In genomic region chr4:148856216-148856615, GRCm38 (mm10) we compare ENCODE assay signal across 23 mouse cellular contexts. TPM values are rescaled to one million over a fixed set of nuclear protein-coding genes. Genes with fewer than 3 reads are reported as not detected.
DNase-seq lines count a peak whose midpoint lies in the region; ATAC-seq lines count a peak whose summit lies in the region.
"Had no signal": no experiment of that assay in that cellular context is flagged by ENCODE, and none has a peak within 500 bp of the region (broad histone marks: within the 10 kb centered on the region; RNA-seq: fewer than 3 reads in every experiment).

No protein-coding gene starts in this region.

- H3K27me3 ChIP-seq in forebrain, embryonic 14.5 days (replicated peaks; ENCODE audit: control insufficient read depth, insufficient read depth, low read length), result no peaks in the 10 kb centered on the region
- H3K27me3 ChIP-seq in forebrain, embryonic 10.5 days (ENCODE audit: poor library complexity, severe bottlenecking), result peaks cover 93% of the 10 kb centered on the region
- H3K27me3 ChIP-seq in heart, embryonic 14.5 days (ENCODE audit: control insufficient read depth, insufficient read depth, low read length), result peaks cover 3% of the 10 kb centered on the region; the same call in 1 of the 2 replicates
- H3K27me3 ChIP-seq in midbrain, embryonic 13.5 days, result peaks cover 67% of the 10 kb centered on the region
- H3K27me3 ChIP-seq in midbrain, embryonic 14.5 days (ENCODE audit: control insufficient read depth, insufficient read depth, low read length), result peaks cover 32% of the 10 kb centered on the region
- peaks cover 88% of the 10 kb centered on the region for H3K27me3 ChIP-seq in limb, embryonic 10.5 days (ENCODE audit: low read depth, poor library complexity, severe bottlenecking)

- H3K4me3 ChIP-seq in forebrain, embryonic 14.5 days (ENCODE audit: low read depth, low read length), result no peak overlapping the region
- no peak overlapping the region for H3K4me3 ChIP-seq in forebrain, embryonic 10.5 days
- no peak overlapping the region for H3K4me3 ChIP-seq in heart, embryonic 14.5 days (ENCODE audit: control insufficient read depth in 1 of 2, insufficient read depth in 1 of 2, low read depth in 1 of 2, low read length in 2 of 2)
- no peak overlapping the region for H3K4me3 ChIP-seq in midbrain, embryonic 13.5 days (replicated peaks)
- no peak overlapping the region for H3K4me3 ChIP-seq in midbrain, embryonic 14.5 days (replicated peaks; ENCODE audit: low read depth, low read length)
- H3K4me3 ChIP-seq in limb, embryonic 10.5 days, result no peak overlapping the region
- H3K4me3 ChIP-seq: erythroblast, embryonic 14.5 days; limb, embryonic 12.5 days; liver, embryonic 15.5 days had no signal

- H3K27ac ChIP-seq in forebrain, embryonic 14.5 days (ENCODE audit: low read depth, low read length), result peak overlapping the region; percentile 63
- no peak overlapping the region for H3K27ac ChIP-seq in forebrain, embryonic 10.5 days
- H3K27ac ChIP-seq in heart, embryonic 14.5 days (replicated peaks in 1 of 2; ENCODE audit: control insufficient read depth in 1 of 2, insufficient read depth in 1 of 2, low read depth in 2 of 2, low read length in 2 of 2), result peak overlapping the region; percentile 61 to 62; a peak in 3 of 4 replicates
- 0 out of 2 replicates have a peak overlapping the region, but pooled peaks have one; percentile 17 for H3K27ac ChIP-seq in midbrain, embryonic 13.5 days
- H3K27ac ChIP-seq in midbrain, embryonic 14.5 days (replicated peaks; ENCODE audit: low read depth, low read length), result no peak overlapping the region
- H3K27ac ChIP-seq in limb, embryonic 10.5 days, result 0 out of 2 replicates have a peak overlapping the region, but pooled peaks have one; percentile 11
- H3K27ac ChIP-seq: hindbrain, embryonic 14.5 days; limb, embryonic 12.5 days; liver, embryonic 15.5 days had no signal

- peaks cover 40% of the 10 kb centered on the region for H3K4me1 ChIP-seq in forebrain, embryonic 14.5 days (ENCODE audit: control insufficient read depth, insufficient read depth, low read length)
- H3K4me1 ChIP-seq in forebrain, embryonic 10.5 days, result peaks cover 94% of the 10 kb centered on the region
- peaks cover 54 to 71% of the 10 kb centered on the region in 2 experiments for H3K4me1 ChIP-seq in heart, embryonic 14.5 days (ENCODE audit: control insufficient read depth in 2 of 2, insufficient read depth in 2 of 2, low read length in 2 of 2)
- peaks cover 74% of the 10 kb centered on the region for H3K4me1 ChIP-seq in midbrain, embryonic 13.5 days (replicated peaks)
- H3K4me1 ChIP-seq in midbrain, embryonic 14.5 days (ENCODE audit: control insufficient read depth, insufficient read depth, low read length), result peaks cover 33% of the 10 kb centered on the region
- peaks cover 74% of the 10 kb centered on the region for H3K4me1 ChIP-seq in limb, embryonic 10.5 days
- H3K4me1 ChIP-seq: liver, embryonic 15.5 days had no signal

- no peaks in the 10 kb centered on the region for H3K36me3 ChIP-seq in forebrain, embryonic 14.5 days (ENCODE audit: control insufficient read depth, insufficient read depth, low read length)
- no peaks in the 10 kb centered on the region for H3K36me3 ChIP-seq in forebrain, embryonic 10.5 days (replicated peaks)
- H3K36me3 ChIP-seq in heart, embryonic 14.5 days (ENCODE audit: control insufficient read depth, insufficient read depth, low read length), result no peaks in the 10 kb centered on the region
- H3K36me3 ChIP-seq in midbrain, embryonic 13.5 days, result no peaks in the 10 kb centered on the region
- no peaks in the 10 kb centered on the region for H3K36me3 ChIP-seq in midbrain, embryonic 14.5 days (ENCODE audit: control insufficient read depth, insufficient read depth, low read length)
- no peaks in the 10 kb centered on the region for H3K36me3 ChIP-seq in limb, embryonic 10.5 days
- H3K36me3 ChIP-seq: limb, embryonic 12.5 days; liver, embryonic 15.5 days had no signal

- 58% methylated on average over 4 of the region's 4 CpGs for WGBS in forebrain, embryonic 14.5 days
- 83% methylated on average over 4 of the region's 4 CpGs for WGBS in forebrain, embryonic 10.5 days
- 74% methylated on average over 4 of the region's 4 CpGs for WGBS in heart, embryonic 14.5 days
- 71% methylated on average over 4 of the region's 4 CpGs for WGBS in midbrain, embryonic 13.5 days
- 71% methylated on average over 4 of the region's 4 CpGs for WGBS in midbrain, embryonic 14.5 days
- 82% methylated on average over 4 of the region's 4 CpGs for WGBS in limb, embryonic 10.5 days

- no peak overlapping the region for H3K4me2 ChIP-seq in forebrain, embryonic 14.5 days (ENCODE audit: low read length)
- no peak overlapping the region for H3K4me2 ChIP-seq in heart, embryonic 14.5 days (ENCODE audit: low read length)
- H3K4me2 ChIP-seq in midbrain, embryonic 13.5 days (replicated peaks), result no peak overlapping the region
- no peak overlapping the region for H3K4me2 ChIP-seq in midbrain, embryonic 14.5 days (ENCODE audit: low read length)
- H3K4me2 ChIP-seq: hindbrain, embryonic 14.5 days; limb, embryonic 12.5 days; liver, embryonic 15.5 days; lung, embryonic 14.5 days had no signal

- DNase-seq in forebrain, embryonic 14.5 days (ENCODE audit: low spot score), result peak; percentile 72
- no peak for DNase-seq in forebrain, embryonic 10.5 days (ENCODE audit: extremely low spot score, low spot score)
- no peak for DNase-seq in heart, adult 11 months
- no peak for DNase-seq in midbrain, embryonic 14.5 days
- no peak for DNase-seq in limb, embryonic 10.5 days (ENCODE audit: low spot score)
- DNase-seq in adrenal gland, adult 2 months, result no peak
- DNase-seq: adrenal gland, postnatal 25 days; cerebellum, adult 18-20 months; cerebellum, postnatal 10 days; gastrocnemius, postnatal 25 days; kidney, postnatal 14 days; layer of hippocampus, adult 9-11 months; lung, embryonic 14.5 days; lung, postnatal 14 days; retina, postnatal 1 day; right cerebral cortex, postnatal 14 days had no signal

- no peaks in the 10 kb centered on the region for H3K9me3 ChIP-seq in forebrain, embryonic 14.5 days (replicated peaks; ENCODE audit: control insufficient read depth, low read length)
- no peaks in the 10 kb centered on the region for H3K9me3 ChIP-seq in forebrain, embryonic 10.5 days
- no peaks in the 10 kb centered on the region for H3K9me3 ChIP-seq in heart, embryonic 14.5 days (ENCODE audit: control insufficient read depth, low read length)
- no peaks in the 10 kb centered on the region for H3K9me3 ChIP-seq in midbrain, embryonic 13.5 days
- H3K9me3 ChIP-seq in midbrain, embryonic 14.5 days (ENCODE audit: control insufficient read depth, low read length), result no peaks in the 10 kb centered on the region
- no peaks in the 10 kb centered on the region for H3K9me3 ChIP-seq in limb, embryonic 10.5 days (replicated peaks)
- H3K9me3 ChIP-seq: limb, embryonic 12.5 days; liver, embryonic 15.5 days had no signal

- no peak for ATAC-seq in forebrain, embryonic 14.5 days
- ATAC-seq in heart, embryonic 14.5 days (ENCODE audit: insufficient number of reproducible peaks, insufficient read depth, low FRiP score, low read depth), result no peak
- no peak for ATAC-seq in midbrain, embryonic 13.5 days
- ATAC-seq in midbrain, embryonic 14.5 days (ENCODE audit: low FRiP score, low TSS enrichment), result no peak
- ATAC-seq: inflammation-experienced regulatory T-cells, adult 6 months had no signal

- H3K9ac ChIP-seq in forebrain, embryonic 14.5 days (ENCODE audit: low read length), result no peak overlapping the region
- peak overlapping the region; percentile 3 for H3K9ac ChIP-seq in heart, embryonic 14.5 days (ENCODE audit: low read length)
- no peak overlapping the region for H3K9ac ChIP-seq in midbrain, embryonic 13.5 days (replicated peaks)
- H3K9ac ChIP-seq in midbrain, embryonic 14.5 days (replicated peaks; ENCODE audit: low read length), result no peak overlapping the region
- H3K9ac ChIP-seq: hindbrain, embryonic 14.5 days; limb, embryonic 12.5 days; liver, embryonic 15.5 days; lung, embryonic 14.5 days had no signal

RNA-seq across cellular contexts. Expression of gene Casz1, which starts 52.0 kb away (rescaled TPM):
- polyA plus RNA-seq in forebrain, embryonic 14.5 days (2014; fragmentation: Nextera tagmentation; extraction: Ambion mirVana), result 0.57 and 1.1 TPM in 2 replicates
- 4.4 and 4.7 TPM in 2 replicates for polyA plus RNA-seq in forebrain, embryonic 10.5 days (2016; fragmentation: Nextera tagmentation; extraction: Ambion mirVana)
- polyA plus RNA-seq in heart, embryonic 14.5 days (2014; fragmentation: Nextera tagmentation; extraction: Ambion mirVana), result 24.6 and 26.6 TPM in 2 replicates
- polyA plus RNA-seq in midbrain, embryonic 13.5 days (2015; fragmentation: Nextera tagmentation; extraction: Ambion mirVana), result 2.7 and 3.8 TPM in 2 replicates
- 2.1 and 3.1 TPM in 2 replicates for polyA plus RNA-seq in midbrain, embryonic 14.5 days (2014; fragmentation: Nextera tagmentation; extraction: Ambion mirVana)
- polyA plus RNA-seq in limb, embryonic 10.5 days (2016; fragmentation: Nextera tagmentation; extraction: Ambion mirVana), result 1.0 and 2.1 TPM in 2 replicates
- total RNA-seq in adrenal gland, adult 2 months (2021), result 1 to 10 TPM; 4.3 to 7.4 TPM
- polyA plus RNA-seq in adrenal gland, adult 2 months (2012; rRNA removed), result 5.5 and 7.9 TPM in 2 replicates

Comparison
In these comparisons a context has a peak if more than half of its experiments do, and no peak if none do; other contexts are left out.
1. H3K27ac ChIP-seq: peak in forebrain, embryonic 14.5 days (single experiment), heart, embryonic 14.5 days (2 of 2), midbrain, embryonic 13.5 days (single experiment) and limb, embryonic 10.5 days (single experiment); none in forebrain, embryonic 10.5 days (single experiment) and midbrain, embryonic 14.5 days (single experiment).